11 mouse cellular contexts compared by ENCODE assay signal in the genomic region with DNA sequence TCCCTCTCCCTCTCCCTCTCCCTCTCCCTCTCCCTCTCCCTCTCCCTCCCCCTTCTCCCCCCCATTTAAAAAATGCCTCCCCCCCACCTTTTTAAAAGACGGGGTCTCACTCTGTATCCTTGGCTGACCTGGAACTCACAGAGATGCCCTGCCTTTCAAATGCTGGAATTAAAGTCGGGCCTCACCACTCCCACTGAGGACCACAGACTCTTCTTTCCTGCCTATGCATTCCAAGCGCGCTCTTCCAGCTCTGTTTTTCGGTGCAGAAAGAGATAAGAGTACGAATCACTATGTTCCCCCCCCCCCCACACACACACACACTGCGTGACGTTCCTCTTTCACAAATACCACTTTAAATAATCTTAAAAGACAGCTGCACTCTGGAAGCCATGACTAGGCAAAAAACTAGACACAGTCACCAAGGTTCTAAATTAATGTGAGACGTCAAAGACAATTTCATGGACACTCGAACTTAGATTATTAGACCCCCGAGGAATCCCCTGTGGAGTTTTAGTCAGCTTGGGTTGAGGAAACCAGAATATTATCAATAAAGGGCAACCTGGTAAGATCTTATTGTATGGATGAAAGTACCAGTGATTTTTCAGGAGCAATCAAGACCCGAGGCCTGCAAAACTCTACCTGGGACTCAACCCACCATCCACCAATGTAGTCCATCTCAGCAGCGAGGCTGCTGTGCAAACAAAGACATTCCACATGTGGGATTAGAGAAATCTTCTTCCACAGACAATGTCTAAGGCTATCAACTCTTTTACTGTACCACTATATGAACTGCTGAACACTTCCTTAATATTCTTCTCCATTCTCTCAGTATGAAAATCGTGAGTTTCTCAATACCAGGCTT. TPM values are rescaled to one million over a fixed set of nuclear protein-coding genes. Genes with fewer than 3 reads are reported as not detected.
DNase-seq lines count a peak whose midpoint lies in the region; ATAC-seq and TF ChIP-seq lines count a peak whose summit lies in the region.
"Had no signal": no experiment of that assay in that cellular context is flagged by ENCODE, and none has a peak within 500 bp of the region (broad histone marks: within the 10 kb centered on the region; RNA-seq: fewer than 3 reads in every experiment).

No protein-coding gene starts in this region.

- no peaks in the 10 kb centered on the region for H3K9me3 ChIP-seq in midbrain, embryonic 13.5 days
- H3K9me3 ChIP-seq: hindbrain, embryonic 10.5 days; neural tube, embryonic 12.5 days had no signal

- TF ChIP-seq POLR2A in lung, adult 2 months (IDR thresholded peaks at IDR 0.05; ENCODE audit: borderline replicate concordance, extremely low read depth, low read depth, low read length) = no peak
- TF ChIP-seq POLR2A in myocyte (IDR thresholded peaks at IDR 0.05; ENCODE audit: insufficient read length, low read depth) = no peak

- no peak overlapping the region for H3ac ChIP-seq in myocyte (ENCODE audit: control insufficient read depth, insufficient read length)

- peak overlapping the region; percentile 63 for H3K4me2 ChIP-seq in myocyte (ENCODE audit: low read depth)
- H3K4me2 ChIP-seq in midbrain, embryonic 13.5 days (replicated peaks) = no peak overlapping the region
- H3K4me2 ChIP-seq: neural tube, embryonic 12.5 days had no signal

- H3K27ac ChIP-seq in brown adipose tissue, adult 24 weeks (replicated peaks; ENCODE audit: low read depth, low read length) = peak overlapping the region; percentile 93
- no peak overlapping the region for H3K27ac ChIP-seq in midbrain, embryonic 13.5 days
- H3K27ac ChIP-seq: hindbrain, embryonic 10.5 days; neural tube, embryonic 12.5 days had no signal

- no peak for ATAC-seq in midbrain, embryonic 13.5 days
- ATAC-seq: activated CD4-positive, CD25-positive, alpha-beta regulatory T cell, adult 4 months had no signal

- H3K79me2 ChIP-seq in myocyte (ENCODE audit: control insufficient read depth, insufficient read depth) = no peaks in the 10 kb centered on the region

- 58% methylated on average over 14 of the region's 14 CpGs for WGBS in lung, adult 2 months
- 80% methylated on average over 14 of the region's 14 CpGs for WGBS in midbrain, embryonic 13.5 days

- DNase-seq in lung, adult 2 months = no peak
- DNase-seq in lung, postnatal 4 days = no peak
- peak; percentile 63 for DNase-seq in induced T-regulatory cell, adult 2 months (ENCODE audit: low read depth)
- DNase-seq in cerebellum, postnatal 14 days = no peak
- no peak for DNase-seq in retina, embryonic 14.5 days (ENCODE audit: low spot score)

- H3K27me3 ChIP-seq in myocyte (ENCODE audit: control insufficient read depth, insufficient read depth, insufficient read length) = no peaks in the 10 kb centered on the region
- H3K27me3 ChIP-seq in midbrain, embryonic 13.5 days = no peaks in the 10 kb centered on the region
- H3K27me3 ChIP-seq: neural tube, embryonic 12.5 days had no signal

- peaks cover 2% of the 10 kb centered on the region; the same call in 1 of the 2 replicates for H3K4me1 ChIP-seq in lung, adult 2 months (ENCODE audit: control insufficient read depth, insufficient read depth, low read length)
- peaks cover 2% of the 10 kb centered on the region; the same call in 1 of the 2 replicates for H3K4me1 ChIP-seq in brown adipose tissue, adult 24 weeks (ENCODE audit: control insufficient read depth, insufficient read depth, insufficient read length, low read length)
- 0 out of 2 replicates have a peak, but pooled peaks cover 4% of the 10 kb centered on the region for H3K4me1 ChIP-seq in midbrain, embryonic 13.5 days (replicated peaks)
- H3K4me1 ChIP-seq: neural tube, embryonic 12.5 days had no signal

- H3K4me3 ChIP-seq in lung, adult 2 months (replicated peaks; ENCODE audit: extremely low read depth, low read depth, low read length) = peak overlapping the region; percentile 41
- H3K4me3 ChIP-seq in brown adipose tissue, adult 24 weeks (ENCODE audit: insufficient read depth, low read depth, low read length) = peak overlapping the region; percentile 54
- H3K4me3 ChIP-seq in myocyte = no peak overlapping the region
- H3K4me3 ChIP-seq in midbrain, embryonic 13.5 days (replicated peaks) = no peak overlapping the region
- H3K4me3 ChIP-seq: hindbrain, embryonic 10.5 days; neural tube, embryonic 12.5 days had no signal

- no peak for TF ChIP-seq CTCF in lung, adult 2 months (IDR thresholded peaks at IDR 0.05; ENCODE audit: insufficient read depth, low read length)

- no peak overlapping the region for H3K9ac ChIP-seq in midbrain, embryonic 13.5 days (replicated peaks)
- H3K9ac ChIP-seq: neural tube, embryonic 12.5 days had no signal

- H3K36me3 ChIP-seq in myocyte (ENCODE audit: control insufficient read depth, insufficient read depth) = no peaks in the 10 kb centered on the region
- H3K36me3 ChIP-seq in midbrain, embryonic 13.5 days = no peaks in the 10 kb centered on the region
- H3K36me3 ChIP-seq: hindbrain, embryonic 10.5 days; neural tube, embryonic 12.5 days had no signal

TF ChIP-seq in myocyte, 11 proteins besides CTCF, POLR2A, EP300 and RAD21:
- TF ChIP-seq MAX (IDR thresholded peaks at IDR 0.05; ENCODE audit: low read depth) = no peak
- no peak for TF ChIP-seq REST (IDR thresholded peaks at IDR 0.05; ENCODE audit: insufficient read depth, insufficient read length)
- TF ChIP-seq TCF12 (IDR thresholded peaks at IDR 0.05; ENCODE audit: insufficient read depth, poor library complexity, severe bottlenecking) = no peak
- TF ChIP-seq MYOD1 (IDR thresholded peaks at IDR 0.05; ENCODE audit: control insufficient read depth in 1 of 3, insufficient read length in 2 of 3, low read depth in 2 of 3) = no peak
- no peak for TF ChIP-seq SRF (IDR thresholded peaks at IDR 0.05; ENCODE audit: control insufficient read depth, insufficient read length, low read depth)
- no peak for TF ChIP-seq TCF3 (IDR thresholded peaks at IDR 0.05; ENCODE audit: insufficient read length, low read depth)
- no peak for TF ChIP-seq POLR2AphosphoS2 (IDR thresholded peaks at IDR 0.05; ENCODE audit: insufficient read length, low read depth)
- TF ChIP-seq CEBPB (IDR thresholded peaks at IDR 0.05; ENCODE audit: insufficient read depth, poor library complexity, severe bottlenecking) = no peak
- TF ChIP-seq E2F4 (IDR thresholded peaks at IDR 0.05; ENCODE audit: insufficient read depth) = no peak
- TF ChIP-seq USF1 (IDR thresholded peaks at IDR 0.05; ENCODE audit: low read depth) = no peak
- TF ChIP-seq MYOG (IDR thresholded peaks at IDR 0.05; ENCODE audit: control insufficient read depth in 1 of 3, insufficient read depth in 1 of 3, insufficient read length in 2 of 3, low read depth in 2 of 3) = no peak

RNA-seq across cellular contexts. Expression of gene Arhgdib, which starts 2.1 kb away (rescaled TPM):
- polyA plus RNA-seq in lung, adult 2 months (2012; rRNA removed) = 55.5 and 82.9 TPM in 2 replicates
- polyA plus RNA-seq in brown adipose tissue, adult 24 weeks (2012; ENCODE audit: insufficient read depth, insufficient read length, missing spikeins) = 26.5 and 27.0 TPM in 2 replicates
- polyA plus RNA-seq in myocyte (2012; fragmentation: generic; extraction: Trizol) = 90.2 TPM
- polyA plus RNA-seq in midbrain, embryonic 13.5 days (2015; fragmentation: Nextera tagmentation; extraction: Ambion mirVana) = 12.0 and 13.0 TPM in 2 replicates

RNA-seq across cellular contexts. Expression of gene Pde6h, which starts 15.9 kb away (rescaled TPM):
- 0.02 and 0.20 TPM in 2 replicates for polyA plus RNA-seq in lung, adult 2 months (2012; rRNA removed)
- polyA plus RNA-seq in brown adipose tissue, adult 24 weeks (2012; ENCODE audit: insufficient read depth, insufficient read length, missing spikeins) = not detected in 2 replicates
- polyA plus RNA-seq in myocyte (2012; fragmentation: generic; extraction: Trizol) = 0.12 TPM
- not detected in 2 replicates for polyA plus RNA-seq in midbrain, embryonic 13.5 days (2015; fragmentation: Nextera tagmentation; extraction: Ambion mirVana)
- polyA plus RNA-seq: hindbrain, embryonic 10.5 days; neural tube, embryonic 12.5 days had no signal

RNA-seq across cellular contexts. Expression of gene Erp27, which starts 17.6 kb away (rescaled TPM):
- polyA plus RNA-seq in lung, adult 2 months (2012; rRNA removed) = 0.26 TPM in 1 of 2 replicates, not detected in the other
- polyA plus RNA-seq in brown adipose tissue, adult 24 weeks (2012; ENCODE audit: insufficient read depth, insufficient read length, missing spikeins) = not detected in 2 replicates
- polyA plus RNA-seq in myocyte (2012; fragmentation: generic; extraction: Trizol) = 0.05 TPM
- not detected in 2 replicates for polyA plus RNA-seq in midbrain, embryonic 13.5 days (2015; fragmentation: Nextera tagmentation; extraction: Ambion mirVana)
- polyA plus RNA-seq: hindbrain, embryonic 10.5 days; neural tube, embryonic 12.5 days had no signal

Comparison
In these comparisons a context has a peak if more than half of its experiments do, and no peak if none do; other contexts are left out.
1. H3K4me3 ChIP-seq: peak in lung, adult 2 months (single experiment) and brown adipose tissue, adult 24 weeks (single experiment); none in myocyte (single experiment) and midbrain, embryonic 13.5 days (single experiment).